Mouse (Mus musculus): ENCODE data around the gene 4930505A04Rik. TPM values are rescaled to one million over a fixed set of nuclear protein-coding genes. Genes with fewer than 3 reads are reported as not detected.

The 4930505A04Rik gene
- polyA plus RNA-seq, 1 experiment = not detected

- Histone ChIP-seq H3K27ac (ENCODE audit: insufficient read depth, low read depth, low read length) (no peak overlapping the region), H3K27me3 (ENCODE audit: control insufficient read depth, insufficient read depth, low read length) (no peaks in the 10 kb centered on the region), H3K4me1 (ENCODE audit: control insufficient read depth, insufficient read depth, insufficient read length, low read length) (no peaks in the 10 kb centered on the region), H3K36me3 (ENCODE audit: control insufficient read depth, insufficient read depth, low read length) (no peaks in the 10 kb centered on the region), H3K4me3 (ENCODE audit: low read depth, low read length) (no peak overlapping the region)
- 80% methylated on average over 8 of the region's 8 CpGs for WGBS
- TF ChIP-seq CTCF (IDR thresholded peaks at IDR 0.05; ENCODE audit: extremely low read depth, insufficient read length, insufficient replicate concordance, low read depth, low read length) (no peak), POLR2A (IDR thresholded peaks at IDR 0.05; ENCODE audit: low read depth, low read length) (no peak)
Measured at GRCm38 (mm10) chr11:30443746-30444145, 27.9 kb downstream of the 4930505A04Rik start.

GRCm38 (mm10) chr11:30433256-30433950, 38.2 kb downstream of the 4930505A04Rik start:
- H3K36me3 ChIP-seq (ENCODE audit: control insufficient read depth, insufficient read depth, low read length) = no peaks in the 10 kb centered on the region
- 68% methylated on average over 2 of the region's 2 CpGs for WGBS
- no peak for TF ChIP-seq CTCF (IDR thresholded peaks at IDR 0.05; ENCODE audit: extremely low read depth, insufficient read length, insufficient replicate concordance, low read depth, low read length)
- TF ChIP-seq POLR2A (IDR thresholded peaks at IDR 0.05; ENCODE audit: low read depth, low read length) = no peak

GRCm38 (mm10) chr11:30405581-30405980, 66.0 kb downstream of the 4930505A04Rik start:
- 42% methylated on average over 2 of the region's 2 CpGs for WGBS

More at GRCm38 (mm10) chr11:30433256-30433950, 38.2 kb downstream of the 4930505A04Rik start:
- Histone ChIP-seq H3K4me1 (ENCODE audit: control insufficient read depth, insufficient read depth, insufficient read length, low read length) (no peaks in the 10 kb centered on the region), H3K4me3 (ENCODE audit: low read depth, low read length) (no peak overlapping the region), H3K27me3 (ENCODE audit: control insufficient read depth, insufficient read depth, low read length) (no peaks in the 10 kb centered on the region), H3K27ac (ENCODE audit: insufficient read depth, low read depth, low read length) (no peak overlapping the region)

GRCm38 (mm10) chr11:30404619-30405200, 66.9 kb downstream of the 4930505A04Rik start:
- Histone ChIP-seq H3K27ac (ENCODE audit: insufficient read depth, low read depth, low read length) (no peak overlapping the region), H3K4me3 (ENCODE audit: low read depth, low read length) (no peak overlapping the region), H3K36me3 (ENCODE audit: control insufficient read depth, insufficient read depth, low read length) (no peaks in the 10 kb centered on the region), H3K4me1 (ENCODE audit: control insufficient read depth, insufficient read depth, insufficient read length, low read length) (no peaks in the 10 kb centered on the region), H3K27me3 (ENCODE audit: control insufficient read depth, insufficient read depth, low read length) (no peaks in the 10 kb centered on the region)
- 56% methylated on average over 4 of the region's 4 CpGs for WGBS
- TF ChIP-seq POLR2A (IDR thresholded peaks at IDR 0.05; ENCODE audit: low read depth, low read length) = no peak
- TF ChIP-seq CTCF (IDR thresholded peaks at IDR 0.05; ENCODE audit: extremely low read depth, insufficient read length, insufficient replicate concordance, low read depth, low read length) = no peak

More at GRCm38 (mm10) chr11:30405581-30405980, 66.0 kb downstream of the 4930505A04Rik start:
- Histone ChIP-seq H3K27ac (ENCODE audit: insufficient read depth, low read depth, low read length) (no peak overlapping the region), H3K27me3 (ENCODE audit: control insufficient read depth, insufficient read depth, low read length) (no peaks in the 10 kb centered on the region), H3K4me3 (ENCODE audit: low read depth, low read length) (no peak overlapping the region), H3K4me1 (ENCODE audit: control insufficient read depth, insufficient read depth, insufficient read length, low read length) (no peaks in the 10 kb centered on the region), H3K36me3 (ENCODE audit: control insufficient read depth, insufficient read depth, low read length) (no peaks in the 10 kb centered on the region)
- TF ChIP-seq POLR2A (IDR thresholded peaks at IDR 0.05; ENCODE audit: low read depth, low read length) (no peak), CTCF (IDR thresholded peaks at IDR 0.05; ENCODE audit: extremely low read depth, insufficient read length, insufficient replicate concordance, low read depth, low read length) (no peak)

GRCm38 (mm10) chr11:30394351-30394750, 77.3 kb downstream of the 4930505A04Rik start:
- H3K4me1 ChIP-seq (ENCODE audit: control insufficient read depth, insufficient read depth, insufficient read length, low read length) = no peaks in the 10 kb centered on the region
- no peak for TF ChIP-seq CTCF (IDR thresholded peaks at IDR 0.05; ENCODE audit: extremely low read depth, insufficient read length, insufficient replicate concordance, low read depth, low read length)
- no peak for TF ChIP-seq POLR2A (IDR thresholded peaks at IDR 0.05; ENCODE audit: low read depth, low read length)
- H3K4me3 ChIP-seq (ENCODE audit: low read depth, low read length) = no peak overlapping the region
- H3K36me3 ChIP-seq (ENCODE audit: control insufficient read depth, insufficient read depth, low read length) = no peaks in the 10 kb centered on the region
- H3K27me3 ChIP-seq (ENCODE audit: control insufficient read depth, insufficient read depth, low read length) = no peaks in the 10 kb centered on the region
- H3K27ac ChIP-seq (ENCODE audit: insufficient read depth, low read depth, low read length) = no peak overlapping the region

- H3K36me3 ChIP-seq (ENCODE audit: control insufficient read depth, insufficient read depth, low read length) = no peaks in the 10 kb centered on the region
- H3K4me1 ChIP-seq (ENCODE audit: control insufficient read depth, insufficient read depth, insufficient read length, low read length) = no peaks in the 10 kb centered on the region
- H3K27me3 ChIP-seq (ENCODE audit: control insufficient read depth, insufficient read depth, low read length) = no peaks in the 10 kb centered on the region
- H3K4me3 ChIP-seq (ENCODE audit: low read depth, low read length) = no peak overlapping the region
- H3K27ac ChIP-seq (ENCODE audit: insufficient read depth, low read depth, low read length) = no peak overlapping the region
- TF ChIP-seq POLR2A (IDR thresholded peaks at IDR 0.05; ENCODE audit: low read depth, low read length) (no peak), CTCF (IDR thresholded peaks at IDR 0.05; ENCODE audit: extremely low read depth, insufficient read length, insufficient replicate concordance, low read depth, low read length) (no peak)
Measured at GRCm38 (mm10) chr11:30383076-30383475, 88.6 kb downstream of the 4930505A04Rik start.

Other genes with a start within 250 kb of the 4930505A04Rik start
- 21.4 and 43.1 TPM in 2 replicates for gene Sptbn1, start 203.7 kb downstream of the 4930505A04Rik start, polyA plus RNA-seq (2012; rRNA removed)
- 0.94 and 1.2 TPM in 2 replicates for gene Acyp2, start 177.8 kb upstream of the 4930505A04Rik start, polyA plus RNA-seq (2012; rRNA removed)